Mouse (Mus musculus) macrophage (primary cell): Measurements from ENCODE around the gene Myf5. TPM values are rescaled to one million over a fixed set of nuclear protein-coding genes. Genes with fewer than 3 reads are reported as not detected.

ENCODE experiments used
- H3K27ac ChIP-seq: fragments of 350-480 bp; formaldehyde crosslinking; 2 replicates; pipeline ENCODE4 v1.9.0; 2021
- H3K36me3 ChIP-seq: fragments of 350-480 bp; formaldehyde crosslinking; 2 replicates; pipeline ENCODE4 v1.9.0; 2021; ENCODE audit errors: inconsistent target
- H3K4me3 ChIP-seq: fragments of 350-480 bp; formaldehyde crosslinking; 2 replicates; pipeline ENCODE4 v1.9.0; 2021; ENCODE audit errors: inconsistent target
- H3K79me2 ChIP-seq: fragments of 350-480 bp; formaldehyde crosslinking; 2 replicates; pipeline ENCODE4 v1.9.0; 2021; ENCODE audit errors: inconsistent target
- WGBS: methylation state at CpG from one replicate; pipeline ENCODE4 v1.1.7; 2026; ENCODE audit warnings: inconsistent platforms; ENCODE audit not compliant: missing documents; 5-methylcytosine and 5-hydroxymethylcytosine counted together
- polyA plus RNA-seq: library from polyadenylated mRNA; stranded (reverse); fragments of 250-400 nt; gene quantifications from 3 replicates; pipeline ENCODE4 v1.2.4, GENCODE M21; 2018; ENCODE audit warnings: inconsistent platforms
- total RNA-seq, 78 experiments: library from RNA; depleted of rRNA; stranded (reverse); fragments of 250-400 nt; gene quantifications; 1 replicate in 9 of 78; 2 replicates in 24 of 78; 3 replicates in 43 of 78; 4 replicates in 2 of 78; pipeline ENCODE4 v1.2.4; 2018; ENCODE audit warnings: inconsistent platforms in 56 of 78

The Myf5 gene
- total RNA-seq (2018; cell fraction: chromatin; rRNA removed): not detected
- total RNA-seq (2018; cell fraction: cytosol; rRNA removed): not detected
- not detected for total RNA-seq (2018; cell fraction: nucleus; rRNA removed)
- not detected in 3 replicates for polyA plus RNA-seq

DNA sequence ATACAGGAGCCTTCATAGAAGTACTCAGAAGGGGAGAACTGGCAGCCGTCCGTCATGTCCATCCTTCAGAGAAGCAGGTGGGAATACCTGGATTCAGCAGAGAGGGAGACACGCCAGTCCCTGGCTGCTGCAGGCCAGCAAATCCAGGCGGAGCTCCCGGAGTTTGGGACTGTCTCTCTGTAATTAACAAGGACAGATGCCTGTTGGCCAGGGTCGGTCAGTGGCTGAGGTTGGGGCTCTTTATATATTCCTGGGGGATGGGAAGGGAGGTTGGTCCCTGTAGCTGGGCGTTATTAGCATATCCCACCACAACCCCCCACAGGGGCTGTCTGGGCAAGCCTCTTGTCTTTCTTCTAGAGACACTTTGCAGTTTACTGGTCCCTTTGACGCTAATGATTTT, at the start of gene Myf5:
TSS of gene Myf5 (minus strand) at position 265 of the 400 bp plus-strand sequence.
- no peak within 1 kb of the TSS for H3K4me3 ChIP-seq
- WGBS: 83% methylated on average over 8 of the region's 8 CpGs
- H3K27ac ChIP-seq: no peak within 1 kb of the TSS
- no peaks in the 10 kb centered on the region for H3K79me2 ChIP-seq
- no peaks in the 10 kb centered on the region for H3K36me3 ChIP-seq

DNA sequence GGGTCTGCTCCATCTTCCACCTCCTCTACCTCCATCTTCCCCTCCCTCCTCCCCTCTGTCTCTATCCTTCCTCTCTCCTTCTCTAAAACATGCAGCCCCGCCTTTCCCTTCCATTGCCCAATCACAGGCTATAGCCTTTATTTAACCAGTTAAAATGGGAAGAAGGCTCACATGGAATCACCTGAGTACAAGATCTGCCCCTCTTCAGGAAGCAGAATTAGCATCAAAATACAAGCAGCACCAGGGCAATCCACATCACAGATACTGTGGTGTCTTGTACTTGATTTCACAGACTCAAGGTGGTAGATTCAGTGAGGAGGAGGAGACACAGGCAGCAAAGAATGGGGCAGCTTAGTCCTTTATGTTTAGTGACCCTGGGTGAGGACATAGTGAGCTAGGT, 42.8 kb upstream of the Myf5 start:
- no peak overlapping the region for H3K4me3 ChIP-seq
- no peaks in the 10 kb centered on the region for H3K79me2 ChIP-seq
- 55% methylated on average over 1 of the region's 1 CpGs for WGBS
- H3K36me3 ChIP-seq: no peaks in the 10 kb centered on the region
- no peak overlapping the region for H3K27ac ChIP-seq

GRCm38 (mm10) chr10:107519216-107519615, 33.3 kb upstream of the Myf5 start:
- Histone ChIP-seq H3K36me3 (no peaks in the 10 kb centered on the region), H3K27ac (no peak overlapping the region), H3K79me2 (no peaks in the 10 kb centered on the region), H3K4me3 (no peak overlapping the region)
- WGBS: 72% methylated on average over 5 of the region's 5 CpGs

DNA sequence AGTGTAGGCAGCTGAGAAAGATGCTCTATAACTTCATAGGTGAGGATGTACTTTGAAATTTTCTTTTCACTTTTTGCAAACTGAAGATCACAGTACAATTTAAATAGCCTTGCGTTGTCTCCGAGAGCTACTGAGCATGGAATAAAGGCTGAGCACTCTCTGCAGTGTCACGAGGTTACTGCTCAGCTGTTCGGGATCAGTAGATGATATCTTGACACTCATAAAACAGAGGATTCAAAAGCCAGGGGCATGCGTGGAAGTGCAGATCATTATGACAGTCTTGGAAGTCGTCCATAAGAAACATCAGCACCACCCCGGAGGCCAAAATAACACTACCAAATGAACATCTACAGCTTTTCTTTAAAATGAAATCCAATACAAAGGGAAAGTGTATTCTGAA, 30.7 kb upstream of the Myf5 start:
- H3K4me3 ChIP-seq: no peak overlapping the region
- H3K79me2 ChIP-seq: no peaks in the 10 kb centered on the region
- H3K27ac ChIP-seq: no peak overlapping the region
- WGBS: 89% methylated on average over 7 of the region's 7 CpGs
- no peaks in the 10 kb centered on the region for H3K36me3 ChIP-seq

- Histone ChIP-seq H3K4me3 (no peak overlapping the region), H3K27ac (no peak overlapping the region), H3K36me3 (no peaks in the 10 kb centered on the region), H3K79me2 (no peaks in the 10 kb centered on the region)
- 89% methylated on average over 7 of the region's 7 CpGs for WGBS
Observed at GRCm38 (mm10) chr10:107514735-107515134, 28.8 kb upstream of the Myf5 start.

DNA sequence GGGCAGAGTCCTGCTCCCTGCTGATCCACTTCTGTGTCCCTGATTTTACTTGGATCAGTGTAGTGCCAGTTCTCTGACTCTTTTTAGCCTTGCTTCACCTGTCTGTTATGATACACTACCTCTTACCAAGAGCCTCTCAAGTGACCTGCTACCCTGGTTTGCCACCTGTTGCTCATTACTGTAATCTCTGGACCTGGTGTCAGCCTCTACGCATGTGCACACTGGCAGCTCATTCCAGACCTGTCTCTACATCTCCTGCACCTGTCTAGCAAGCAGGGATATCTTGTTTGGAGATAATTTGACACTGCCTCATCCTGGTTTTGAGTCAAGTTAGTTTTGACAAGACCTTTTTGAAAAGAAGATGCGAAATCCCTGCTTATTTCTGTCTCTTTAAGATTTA, 20.5 kb upstream of the Myf5 start:
- Histone ChIP-seq H3K79me2 (no peaks in the 10 kb centered on the region), H3K27ac (no peak overlapping the region), H3K36me3 (no peaks in the 10 kb centered on the region), H3K4me3 (no peak overlapping the region)
- WGBS: 84% methylated on average over 2 of the region's 2 CpGs

- Histone ChIP-seq H3K4me3 (no peak overlapping the region), H3K79me2 (no peaks in the 10 kb centered on the region), H3K36me3 (no peaks in the 10 kb centered on the region), H3K27ac (no peak overlapping the region)
- 76% methylated on average over 4 of the region's 4 CpGs for WGBS
Observed at GRCm38 (mm10) chr10:107503430-107503829, 17.5 kb upstream of the Myf5 start.

DNA sequence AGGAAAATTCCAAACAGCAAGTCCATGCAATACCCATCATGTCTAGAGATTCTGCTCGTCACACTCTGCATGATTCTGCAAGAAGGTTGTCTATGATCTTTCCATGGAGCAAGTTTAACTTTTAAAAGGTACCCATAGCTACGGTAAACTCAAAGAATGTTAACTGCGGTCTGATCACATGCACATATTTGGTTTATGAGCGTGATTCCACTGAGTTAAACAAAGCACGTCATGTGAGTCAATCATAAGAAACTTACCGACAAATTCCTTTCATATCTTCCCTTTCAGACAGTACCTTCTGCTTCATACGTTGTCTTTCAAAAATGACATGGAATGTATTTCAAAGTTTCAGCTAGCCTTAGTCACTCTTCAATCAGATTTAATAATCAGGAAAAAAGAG, 16.3 kb upstream of the Myf5 start:
- Histone ChIP-seq H3K4me3 (no peak overlapping the region), H3K27ac (no peak overlapping the region), H3K36me3 (no peaks in the 10 kb centered on the region), H3K79me2 (no peaks in the 10 kb centered on the region)
- WGBS: 94% methylated on average over 7 of the region's 7 CpGs

GRCm38 (mm10) chr10:107499656-107500055, 13.7 kb upstream of the Myf5 start:
- no peaks in the 10 kb centered on the region for H3K36me3 ChIP-seq
- H3K79me2 ChIP-seq: no peaks in the 10 kb centered on the region
- no peak overlapping the region for H3K4me3 ChIP-seq
- 88% methylated on average over 7 of the region's 7 CpGs for WGBS
- no peak overlapping the region for H3K27ac ChIP-seq

DNA sequence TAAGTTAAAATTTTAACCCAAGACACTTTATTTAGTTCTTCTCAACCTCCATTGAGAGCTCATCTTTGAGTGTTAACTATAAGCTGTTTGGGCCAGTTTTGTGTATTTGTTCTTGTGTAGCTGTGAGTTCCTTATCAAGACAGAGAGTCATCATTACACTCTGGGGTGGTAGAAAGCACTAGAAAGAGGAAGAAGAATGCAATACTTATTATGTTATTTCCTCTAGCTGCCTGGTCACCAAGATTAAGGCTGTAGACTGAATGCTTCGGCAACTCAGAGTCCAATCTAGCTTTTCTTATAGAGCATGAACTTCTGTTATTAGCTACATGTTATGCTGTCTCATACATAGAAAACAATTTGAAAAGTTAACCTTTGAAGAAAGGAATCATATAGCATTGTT, 10.5 kb upstream of the Myf5 start:
- H3K4me3 ChIP-seq: no peak overlapping the region
- H3K79me2 ChIP-seq: no peaks in the 10 kb centered on the region
- WGBS: 22% methylated on average over 1 of the region's 1 CpGs
- H3K36me3 ChIP-seq: no peaks in the 10 kb centered on the region
- no peak overlapping the region for H3K27ac ChIP-seq

GRCm38 (mm10) chr10:107494568-107494967, 8.6 kb upstream of the Myf5 start, which contains the start of gene Myf6:
Myf6 (minus strand) TSS chr10:107494737.
- no peak within 1 kb of the TSS for H3K27ac ChIP-seq
- WGBS: 86% methylated on average over 6 of the region's 6 CpGs

GRCm38 (mm10) chr10:107493580-107494474, 7.9 kb upstream of the Myf5 start:
- 59% methylated on average over 19 of the region's 20 CpGs for WGBS
- H3K27ac ChIP-seq: no peak overlapping the region
- no peaks in the 10 kb centered on the region for H3K36me3 ChIP-seq
- H3K4me3 ChIP-seq: no peak overlapping the region
- H3K79me2 ChIP-seq: no peaks in the 10 kb centered on the region

More at GRCm38 (mm10) chr10:107494568-107494967, 8.6 kb upstream of the Myf5 start, which contains the start of gene Myf6:
- no peaks in the 10 kb centered on the region for H3K79me2 ChIP-seq
- H3K36me3 ChIP-seq: no peaks in the 10 kb centered on the region
- H3K4me3 ChIP-seq: no peak within 1 kb of the TSS

GRCm38 (mm10) chr10:107492867-107493579, 7.1 kb upstream of the Myf5 start:
- H3K79me2 ChIP-seq: no peaks in the 10 kb centered on the region
- no peak overlapping the region for H3K4me3 ChIP-seq
- H3K36me3 ChIP-seq: no peaks in the 10 kb centered on the region
- H3K27ac ChIP-seq: no peak overlapping the region
- WGBS: 29% methylated on average over 17 of the region's 18 CpGs

GRCm38 (mm10) chr10:107488654-107489315, 2.9 kb upstream of the Myf5 start:
- H3K79me2 ChIP-seq: no peaks in the 10 kb centered on the region
- H3K36me3 ChIP-seq: no peaks in the 10 kb centered on the region
- H3K27ac ChIP-seq: no peak overlapping the region
- H3K4me3 ChIP-seq: no peak overlapping the region
- 6% methylated on average over 12 of the region's 12 CpGs for WGBS
